Mouse (Mus musculus) heart, embryonic 11.5 days (tissue): ENCODE data around the gene Usp19. TPM values are rescaled to one million over a fixed set of nuclear protein-coding genes. Genes with fewer than 3 reads are reported as not detected.

Source experiments
- ATAC-seq: fragments of 200-750 bp; cut with Nextera tagmentation; replicated peaks from 2 replicates; pipeline ENCODE4 v1.8.0; 2017; ENCODE audit warnings: moderate library complexity; ENCODE audit not compliant: insufficient number of reproducible peaks, low FRiP score, low TSS enrichment
- H3K27ac ChIP-seq: fragments of 300-500 bp; sonication (generic); 2 replicates; pipeline ENCODE4 v1.5.1; 2014; ENCODE audit warnings: mild to moderate bottlenecking, low read depth, low read length
- H3K27me3 ChIP-seq: fragments of 300-500 bp; sonication (generic); 2 replicates; pipeline ENCODE4 v1.6.1; 2014; ENCODE audit warnings: mild to moderate bottlenecking, low read length, mixed read lengths; ENCODE audit not compliant: control insufficient read depth, insufficient read depth
- H3K36me3 ChIP-seq: fragments of 300-500 bp; sonication (generic); 2 replicates; pipeline ENCODE4 v1.6.1; 2014; ENCODE audit warnings: mild to moderate bottlenecking, low read length, moderate library complexity, mixed read lengths; ENCODE audit not compliant: control insufficient read depth, insufficient read depth
- H3K4me1 ChIP-seq: fragments of 300-500 bp; sonication (generic); 2 replicates; pipeline ENCODE4 v1.6.1; 2014; ENCODE audit warnings: low read length; ENCODE audit not compliant: control insufficient read depth, insufficient read depth
- H3K4me2 ChIP-seq: fragments of 300-500 bp; sonication (generic); 2 replicates; pipeline ENCODE4 v1.6.1; 2014; ENCODE audit warnings: mild to moderate bottlenecking, moderate library complexity
- H3K4me3 ChIP-seq: fragments of 300-500 bp; sonication (generic); 2 replicates; pipeline ENCODE4 v1.5.1; 2014; ENCODE audit warnings: low read depth, low read length
- H3K9ac ChIP-seq: fragments of 300-500 bp; sonication (generic); 2 replicates; pipeline ENCODE4 v1.6.1; 2014; ENCODE audit warnings: mild to moderate bottlenecking, low read depth, low read length, moderate library complexity
- H3K9me3 ChIP-seq: fragments of 300-500 bp; sonication (generic); replicated peaks from 2 replicates; pipeline ENCODE4 v1.6.1; 2016; ENCODE audit warnings: low read length; ENCODE audit not compliant: control insufficient read depth
- WGBS: fragments of 180-500 bp; shearing (Covaris S2); extraction: QIAGEN DNeasy Blood & Tissue Kit; methylation state at CpG from one replicate; pipeline ENCODE4 v1.1.7; 2014; ENCODE audit not compliant: insufficient replicate concordance; 5-methylcytosine and 5-hydroxymethylcytosine counted together
- polyA plus RNA-seq: library from polyadenylated mRNA; unstranded; fragments of >200 nt; fragmentation: Nextera tagmentation; extraction: Ambion mirVana; gene quantifications from 2 replicates; pipeline ENCODE4 v1.2.1, GENCODE M21; 2014

Gene Usp19
- polyA plus RNA-seq, 1 experiment from 2014 or later = 48.9 TPM

- Histone ChIP-seq H3K36me3 (peaks cover 18% of the 10 kb centered on the region), H3K4me3 (peak overlapping the region; percentile 56), H3K4me2 (peak overlapping the region; percentile 66), H3K27ac (peak overlapping the region; percentile 84), H3K9me3 (no peaks in the 10 kb centered on the region), H3K27me3 (no peaks in the 10 kb centered on the region), H3K4me1 (peaks cover 20% of the 10 kb centered on the region), H3K9ac (peak overlapping the region; percentile 56; the same call in 1 of the 2 replicates)
- ATAC-seq = no peak
- 38% methylated on average over 11 of the region's 11 CpGs for WGBS
Observed at GRCm38 (mm10) chr9:108479241-108479640, 11.2 kb upstream of the Usp19 start.

DNA sequence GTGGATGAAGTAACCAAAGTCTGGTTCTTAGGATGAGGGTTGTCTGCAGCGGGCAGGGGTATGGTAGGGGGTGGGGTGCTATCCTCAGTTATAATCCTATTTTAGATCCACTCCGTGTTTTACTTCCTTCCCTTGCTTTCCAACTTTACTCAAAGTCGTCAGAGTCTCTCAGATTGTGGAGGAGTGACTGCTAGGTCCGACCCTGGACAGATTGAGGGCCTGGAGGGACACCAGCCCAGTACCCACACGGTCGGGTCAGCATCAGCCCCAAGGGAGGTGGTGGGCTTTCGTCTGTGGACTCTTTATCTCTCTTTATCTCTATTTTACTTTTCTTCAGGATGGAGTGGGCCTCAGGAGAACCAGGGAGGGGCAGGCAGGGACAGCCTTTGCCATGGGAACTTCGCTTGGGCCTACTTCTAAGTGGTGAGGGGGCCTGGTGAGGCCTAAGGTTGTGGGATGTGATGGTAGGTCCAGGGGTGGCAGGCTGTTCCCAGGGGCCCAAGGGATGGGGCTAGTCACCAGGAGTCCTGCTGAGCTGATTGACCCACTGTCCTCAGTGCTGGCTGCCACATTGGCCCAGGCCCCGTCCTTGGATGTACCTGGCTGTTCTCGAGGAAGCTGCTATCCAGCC is 10.6 kb upstream of the Usp19 start, which contains the start of gene Lamb2:
Gene Lamb2 (plus strand): TSS at position 16 of the 631 bp plus-strand sequence.
- H3K4me3 ChIP-seq = peak within 1 kb of the TSS; percentile 56

GRCm38 (mm10) chr9:108480813-108481519 is 9.4 kb upstream of the Usp19 start:
- Histone ChIP-seq H3K4me2 (peak overlapping the region; percentile 66), H3K27me3 (no peaks in the 10 kb centered on the region), H3K36me3 (peaks cover 28% of the 10 kb centered on the region), H3K27ac (0 out of 2 replicates have a peak overlapping the region, but pooled peaks have one; percentile 22), H3K9me3 (no peaks in the 10 kb centered on the region), H3K4me3 (peak overlapping the region; percentile 56), H3K9ac (peak overlapping the region; percentile 39; the same call in 1 of the 2 replicates), H3K4me1 (peaks cover 20% of the 10 kb centered on the region)
- 87% methylated on average over 28 of the region's 28 CpGs for WGBS
- no peak for ATAC-seq

More for the DNA sequence above, 10.6 kb upstream of the Usp19 start, which contains the start of gene Lamb2:
- WGBS = 9% methylated on average over 10 of the region's 10 CpGs
- peak within 1 kb of the TSS; percentile 66 for H3K4me2 ChIP-seq
- peak within 1 kb of the TSS; percentile 83 for H3K9ac ChIP-seq
- peaks cover 20% of the 10 kb centered on the region for H3K4me1 ChIP-seq
- no peaks in the 10 kb centered on the region for H3K9me3 ChIP-seq
- peak within 1 kb of the TSS; percentile 86 for H3K27ac ChIP-seq
- no peak; the same call in 1 of the 2 replicates for ATAC-seq
- H3K36me3 ChIP-seq = peaks cover 21% of the 10 kb centered on the region
- H3K27me3 ChIP-seq = no peaks in the 10 kb centered on the region

GRCm38 (mm10) chr9:108481520-108482210 is 8.7 kb upstream of the Usp19 start:
- Histone ChIP-seq H3K4me3 (peak overlapping the region; percentile 14; the same call in 1 of the 2 replicates), H3K4me1 (peaks cover 20% of the 10 kb centered on the region), H3K9ac (no peak overlapping the region; the same call in 1 of the 2 replicates), H3K36me3 (peaks cover 35% of the 10 kb centered on the region), H3K27ac (0 out of 2 replicates have a peak overlapping the region, but pooled peaks have one; percentile 22), H3K27me3 (no peaks in the 10 kb centered on the region), H3K9me3 (no peaks in the 10 kb centered on the region), H3K4me2 (peak overlapping the region; percentile 66)
- WGBS = 80% methylated on average over 19 of the region's 19 CpGs
- ATAC-seq = no peak

- H3K4me2 ChIP-seq = no peak overlapping the region
- no peak overlapping the region for H3K27ac ChIP-seq
- H3K4me3 ChIP-seq = no peak overlapping the region
- no peak for ATAC-seq
- WGBS = 91% methylated on average over 18 of the region's 18 CpGs
- no peaks in the 10 kb centered on the region for H3K27me3 ChIP-seq
- H3K9ac ChIP-seq = no peak overlapping the region
- H3K4me1 ChIP-seq = peaks cover 20% of the 10 kb centered on the region
- H3K9me3 ChIP-seq = no peaks in the 10 kb centered on the region
- H3K36me3 ChIP-seq = peaks cover 50% of the 10 kb centered on the region
Observed at GRCm38 (mm10) chr9:108483051-108483790, 7.2 kb upstream of the Usp19 start.

DNA sequence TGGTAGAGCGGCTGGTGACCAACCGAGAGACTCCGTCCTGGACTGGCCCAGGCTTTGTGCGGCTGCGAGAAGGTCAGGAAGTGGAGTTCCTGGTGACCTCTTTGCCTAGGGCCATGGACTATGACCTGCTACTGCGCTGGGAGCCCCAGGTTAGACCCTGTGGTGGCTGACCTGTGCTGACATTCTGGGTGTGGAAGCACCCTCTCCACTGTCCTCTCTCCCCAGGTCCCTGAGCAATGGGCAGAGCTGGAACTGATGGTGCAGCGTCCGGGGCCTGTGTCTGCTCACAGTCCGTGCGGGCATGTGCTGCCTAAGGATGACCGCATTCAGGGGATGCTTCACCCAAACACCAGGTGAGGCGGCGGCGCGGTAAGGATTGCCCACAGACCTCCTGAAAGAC is 6.4 kb upstream of the Usp19 start:
- Histone ChIP-seq H3K36me3 (peaks cover 53% of the 10 kb centered on the region), H3K27ac (no peak overlapping the region), H3K27me3 (no peaks in the 10 kb centered on the region), H3K4me2 (no peak overlapping the region), H3K9me3 (no peaks in the 10 kb centered on the region), H3K4me1 (peaks cover 18% of the 10 kb centered on the region), H3K9ac (no peak overlapping the region), H3K4me3 (no peak overlapping the region)
- 86% methylated on average over 15 of the region's 15 CpGs for WGBS
- no peak for ATAC-seq

- ATAC-seq = no peak
- Histone ChIP-seq H3K9me3 (no peaks in the 10 kb centered on the region), H3K4me1 (peaks cover 15% of the 10 kb centered on the region), H3K27me3 (no peaks in the 10 kb centered on the region), H3K36me3 (peaks cover 63% of the 10 kb centered on the region), H3K4me2 (no peak overlapping the region), H3K4me3 (no peak overlapping the region), H3K9ac (no peak overlapping the region), H3K27ac (no peak overlapping the region)
- WGBS = 86% methylated on average over 19 of the region's 19 CpGs
Observed at GRCm38 (mm10) chr9:108485301-108485875, 5.0 kb upstream of the Usp19 start.
